Mouse (Mus musculus): ENCODE measurements around the gene Apobec1.

DNA sequence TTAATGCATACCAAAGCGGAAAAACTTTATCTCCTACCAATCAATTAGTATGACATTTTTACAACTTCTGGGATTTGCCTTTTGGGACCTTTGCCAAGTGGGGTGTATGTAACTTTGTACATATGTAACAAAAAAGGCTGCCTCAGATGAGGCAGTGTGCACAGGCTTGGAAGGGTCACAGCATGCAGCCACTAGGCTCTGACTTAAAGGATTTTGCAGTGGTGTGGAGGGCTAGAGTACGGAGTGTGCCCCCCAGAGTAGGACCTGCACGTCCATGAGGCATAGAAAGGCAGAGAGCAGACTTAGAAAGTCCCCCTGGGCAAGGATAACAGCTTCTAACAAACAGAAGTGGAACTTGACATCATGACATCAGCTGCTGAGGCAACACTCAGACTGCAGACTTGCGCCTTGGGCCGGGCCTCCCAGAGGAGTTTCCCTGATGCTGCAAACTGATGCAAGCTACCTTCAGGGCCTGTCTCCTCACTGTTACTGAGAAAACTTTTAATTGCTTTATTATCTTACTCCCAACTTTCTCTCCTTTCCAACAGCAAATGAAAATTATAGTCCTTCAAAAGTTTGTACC lies 48.2 kb upstream of the Apobec1 start:
- TF ChIP-seq MXI1 (IDR thresholded peaks at IDR 0.05; ENCODE audit: low read depth, low read length) (peak; percentile 51; the same call in 1 of the 2 replicates), CTCF (conservative IDR thresholded peaks at IDR 0.05 in 1 of 2, IDR thresholded peaks at IDR 0.05 in 1 of 2; ENCODE audit: low read depth in 2 of 2, low read length in 2 of 2) (no peak), MAZ (IDR thresholded peaks at IDR 0.05; ENCODE audit: low read depth, low read length) (0 out of 2 replicates have a peak, but pooled peaks have one; percentile 26), POLR2A (IDR thresholded peaks at IDR 0.05; ENCODE audit: low read depth, low read length) (no peak), ZNF384 (IDR thresholded peaks at IDR 0.05; ENCODE audit: low read depth, low read length) (no peak), EP300 (IDR thresholded peaks at IDR 0.05; ENCODE audit: low read length) (peak; percentile 33; the same call in 1 of the 2 replicates), USF1 (IDR thresholded peaks at IDR 0.05; ENCODE audit: low read depth, low read length) (no peak), E2F4 (IDR thresholded peaks at IDR 0.05; ENCODE audit: insufficient replicate concordance, low read depth, low read length) (no peak), CHD2 (IDR thresholded peaks at IDR 0.05; ENCODE audit: low read length) (no peak)

All from CH12.LX (cell line).